Mouse (Mus musculus) heart, embryonic 14.5 days (tissue): ENCODE measurements at regions not wholly inside any gene's neighbourhood (a gene's known extent, or its start where the extent isn't known, plus 50 kb on each side); places are given as distances from the start of the nearest gene placed in this dataset.

Experiments
- ATAC-seq: fragments of 200-750 bp; cut with Nextera tagmentation; 2 replicates; pipeline ENCODE4 v1.8.0; 2017; ENCODE audit warnings: low read depth, moderate TSS enrichment; ENCODE audit not compliant: insufficient number of reproducible peaks, insufficient read depth, low FRiP score
- H3K27ac ChIP-seq, 2 experiments: fragments of 200-500 bp in 1 of 2; fragments of 300-500 bp in 1 of 2; sonication (generic) in 1 of 2; replicated peaks in 1 of 2; 2 replicates each; pipeline ENCODE4 v1.5.1; 2012 to 2014; ENCODE audit warnings: low read depth in 2 of 2, low read length in 2 of 2, control low read depth in 1 of 2, mild to moderate bottlenecking in 1 of 2, mixed read lengths in 1 of 2; ENCODE audit not compliant: control insufficient read depth in 1 of 2, insufficient read depth in 1 of 2
- H3K27me3 ChIP-seq: fragments of 300-500 bp; sonication (generic); 2 replicates; pipeline ENCODE4 v1.6.1; 2014; ENCODE audit warnings: mild to moderate bottlenecking, low read length, control low read depth; ENCODE audit not compliant: control insufficient read depth, insufficient read depth
- H3K36me3 ChIP-seq: fragments of 300-500 bp; sonication (generic); 2 replicates; pipeline ENCODE4 v1.6.1; 2014; ENCODE audit warnings: mild to moderate bottlenecking, control low read depth, low read length, mixed read lengths; ENCODE audit not compliant: control insufficient read depth, insufficient read depth
- H3K4me1 ChIP-seq, 2 experiments: fragments of 200-500 bp in 1 of 2; fragments of 300-500 bp in 1 of 2; sonication (generic) in 1 of 2; 2 replicates each; pipeline ENCODE4 v1.6.1; 2012 to 2014; ENCODE audit warnings: low read length in 2 of 2, control low read depth in 1 of 2, mixed read lengths in 1 of 2; ENCODE audit not compliant: control insufficient read depth in 2 of 2, insufficient read depth in 2 of 2
- H3K4me2 ChIP-seq: fragments of 300-500 bp; sonication (generic); 2 replicates; pipeline ENCODE4 v1.6.1; 2014; ENCODE audit warnings: mild to moderate bottlenecking, low read length
- H3K4me3 ChIP-seq, 2 experiments: fragments of 200-500 bp in 1 of 2; fragments of 300-500 bp in 1 of 2; sonication (generic) in 1 of 2; 2 replicates each; pipeline ENCODE4 v1.5.1; 2012 to 2014; ENCODE audit warnings: low read length in 2 of 2, mild to moderate bottlenecking in 2 of 2, control low read depth in 1 of 2, low read depth in 1 of 2, moderate library complexity in 1 of 2; ENCODE audit not compliant: control insufficient read depth in 1 of 2, insufficient read depth in 1 of 2
- H3K9ac ChIP-seq: fragments of 300-500 bp; sonication (generic); 2 replicates; pipeline ENCODE4 v1.6.1; 2014; ENCODE audit warnings: mild to moderate bottlenecking, low read length
- H3K9me3 ChIP-seq: fragments of 300-500 bp; sonication (generic); 2 replicates; pipeline ENCODE4 v1.6.1; 2016; ENCODE audit warnings: low read length, control low read depth; ENCODE audit not compliant: control insufficient read depth
- WGBS: fragments of 180-500 bp; shearing (Covaris S2); extraction: QIAGEN DNeasy Blood & Tissue Kit; methylation state at CpG from one replicate; pipeline ENCODE4 v1.1.7; 2014; 5-methylcytosine and 5-hydroxymethylcytosine counted together

- Histone ChIP-seq H3K27ac (no peak overlapping the region), H3K9me3 (no peaks in the 10 kb centered on the region), H3K4me2 (no peak overlapping the region), H3K9ac (no peak overlapping the region), H3K36me3 (no peaks in the 10 kb centered on the region), H3K4me3 (no peak overlapping the region), H3K4me1 (peaks cover 2 to 4% of the 10 kb centered on the region in 2 experiments; a peak in 1 of 4 replicates), H3K27me3 (peaks cover 9% of the 10 kb centered on the region)
- no peak for ATAC-seq
- WGBS: 74% methylated on average over 2 of the region's 2 CpGs
Measured at GRCm38 (mm10) chr5:111644142-111644541, 89.6 kb upstream of the Gm26897 start.

DNA sequence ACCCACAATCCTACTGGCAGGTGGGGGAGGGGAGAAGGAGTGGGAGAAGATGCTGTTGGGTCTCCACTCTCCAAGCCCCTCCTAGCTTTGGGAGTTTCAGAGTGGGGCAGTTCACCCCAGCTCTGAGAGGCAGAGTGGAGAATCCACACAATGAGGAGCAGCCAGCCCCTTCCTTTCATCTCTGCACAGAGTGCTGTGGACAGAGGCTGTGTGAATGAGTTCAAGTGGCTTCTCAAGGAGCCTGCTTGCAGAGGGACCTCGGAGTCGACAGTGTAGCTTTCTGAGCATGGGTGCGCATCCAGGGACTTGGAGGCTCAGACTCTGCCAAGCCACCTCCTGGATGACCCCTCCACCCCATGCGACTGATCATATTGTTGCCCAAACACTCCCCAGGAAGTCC lies 88.9 kb upstream of the Gm26897 start:
- ATAC-seq: no peak
- Histone ChIP-seq H3K9ac (no peak overlapping the region), H3K4me3 (no peak overlapping the region), H3K27me3 (peaks cover 6% of the 10 kb centered on the region), H3K4me2 (no peak overlapping the region), H3K27ac (no peak overlapping the region), H3K4me1 (peaks cover 4 to 6% of the 10 kb centered on the region in 2 experiments; a peak in 1 of 4 replicates), H3K36me3 (no peaks in the 10 kb centered on the region), H3K9me3 (no peaks in the 10 kb centered on the region)
- WGBS: 37% methylated on average over 4 of the region's 4 CpGs

- H3K9me3 ChIP-seq: no peaks in the 10 kb centered on the region
- WGBS: 77% methylated on average over 6 of the region's 6 CpGs
- H3K4me1 ChIP-seq: peaks cover 4 to 6% of the 10 kb centered on the region in 2 experiments; a peak in 1 of 4 replicates
- H3K27ac ChIP-seq: no peak overlapping the region
- H3K9ac ChIP-seq: no peak overlapping the region
- no peak overlapping the region for H3K4me3 ChIP-seq
- ATAC-seq: no peak
- no peak overlapping the region for H3K4me2 ChIP-seq
- H3K27me3 ChIP-seq: no peaks in the 10 kb centered on the region; the same call in 1 of the 2 replicates
- H3K36me3 ChIP-seq: no peaks in the 10 kb centered on the region
Measured at GRCm38 (mm10) chr5:111647686-111648200, 86.0 kb upstream of the Gm26897 start.

GRCm38 (mm10) chr5:111648481-111648880 lies 85.2 kb upstream of the Gm26897 start:
- Histone ChIP-seq H3K27ac (no peak overlapping the region), H3K9me3 (no peaks in the 10 kb centered on the region), H3K4me2 (no peak overlapping the region), H3K4me1 (peaks cover 4 to 6% of the 10 kb centered on the region in 2 experiments; a peak in 1 of 4 replicates), H3K27me3 (no peaks in the 10 kb centered on the region; the same call in 1 of the 2 replicates), H3K9ac (no peak overlapping the region), H3K36me3 (no peaks in the 10 kb centered on the region), H3K4me3 (no peak overlapping the region)
- ATAC-seq: no peak
- 57% methylated on average over 7 of the region's 7 CpGs for WGBS

DNA sequence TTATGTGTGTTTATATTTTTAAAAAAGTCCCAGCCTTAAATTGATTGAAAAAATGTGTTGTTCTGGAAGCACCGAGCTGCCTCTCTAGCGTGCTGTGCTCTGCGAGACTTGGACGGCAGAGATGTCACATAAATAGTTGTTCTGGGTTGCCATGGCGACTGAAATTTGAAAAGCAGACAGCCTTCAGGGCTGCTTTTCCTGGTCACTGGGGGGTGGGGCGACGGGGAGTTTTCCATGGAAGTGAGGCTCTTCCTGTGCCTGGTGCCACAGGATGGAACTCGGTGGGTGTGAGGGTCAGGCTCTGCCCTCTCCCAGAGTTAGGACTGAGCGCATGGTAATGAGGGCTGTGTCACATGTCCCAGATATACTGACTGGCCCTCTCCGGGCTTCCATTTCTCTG lies 84.7 kb upstream of the Gm26897 start:
- Histone ChIP-seq H3K36me3 (no peaks in the 10 kb centered on the region), H3K27me3 (no peaks in the 10 kb centered on the region; the same call in none of the 2 replicates), H3K27ac (no peak overlapping the region), H3K4me2 (no peak overlapping the region), H3K9ac (no peak overlapping the region), H3K4me1 (peaks cover 4 to 6% of the 10 kb centered on the region in 2 experiments; a peak in 1 of 4 replicates), H3K9me3 (no peaks in the 10 kb centered on the region), H3K4me3 (no peak overlapping the region)
- WGBS: 40% methylated on average over 10 of the region's 10 CpGs
- ATAC-seq: peak; percentile 51; the same call in 1 of the 2 replicates

DNA sequence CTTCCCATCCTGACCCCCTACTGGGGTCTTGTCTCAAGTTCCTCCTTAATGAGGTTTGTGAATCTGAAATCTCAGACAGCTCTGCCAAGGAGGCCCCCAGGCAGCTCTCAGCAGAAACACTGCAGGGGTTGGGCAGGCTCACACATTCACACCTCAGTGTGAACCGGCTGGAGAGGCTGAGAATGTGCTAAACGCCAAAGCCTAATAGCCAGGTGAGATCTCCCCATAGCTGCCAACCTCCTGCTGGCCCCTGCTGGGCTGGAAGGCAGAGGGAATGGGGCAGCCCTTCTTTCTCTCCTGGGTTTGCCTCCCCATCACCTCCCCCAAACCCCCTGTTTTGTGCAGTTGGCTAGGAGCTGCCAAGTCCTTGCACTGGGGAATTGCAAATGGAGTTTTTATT lies 81.3 kb upstream of the Gm26897 start:
- no peaks in the 10 kb centered on the region for H3K36me3 ChIP-seq
- H3K27me3 ChIP-seq: no peaks in the 10 kb centered on the region; the same call in 1 of the 2 replicates

GRCm38 (mm10) chr5:111656436-111656835 lies 77.3 kb upstream of the Gm26897 start:
- 0 out of 2 replicates have a peak, but pooled peaks cover 2% of the 10 kb centered on the region for H3K9me3 ChIP-seq
- H3K4me3 ChIP-seq: no peak overlapping the region
- H3K9ac ChIP-seq: no peak overlapping the region
- no peaks in the 10 kb centered on the region; the same call in 1 of the 2 replicates for H3K27me3 ChIP-seq
- ATAC-seq: no peak
- no peak overlapping the region for H3K4me2 ChIP-seq
- H3K36me3 ChIP-seq: no peaks in the 10 kb centered on the region
- H3K27ac ChIP-seq: no peak overlapping the region
- WGBS: 66% methylated on average over 2 of the region's 2 CpGs
- H3K4me1 ChIP-seq: no peaks in the 10 kb centered on the region

More for the DNA sequence above, 81.3 kb upstream of the Gm26897 start:
- Histone ChIP-seq H3K4me3 (no peak overlapping the region), H3K9me3 (0 out of 2 replicates have a peak, but pooled peaks cover 2% of the 10 kb centered on the region), H3K4me1 (peaks cover 4 to 6% of the 10 kb centered on the region in 2 experiments; a peak in 1 of 4 replicates), H3K4me2 (no peak overlapping the region), H3K27ac (no peak overlapping the region), H3K9ac (no peak overlapping the region)
- WGBS: 11% methylated on average over 2 of the region's 2 CpGs
- ATAC-seq: no peak
